Mouse (Mus musculus) cerebellum, postnatal 4 days (tissue): Measurements from ENCODE around the gene Mecr.

Experiments
- DNase-seq, 2 experiments: peaks; one replicate each; pipeline ENCODE4 v3.0.0; 2022; ENCODE audit warnings: low spot score in 2 of 2, mixed read lengths in 1 of 2

Gene Mecr

GRCm38 (mm10) chr4:131890692-131891091, 47.4 kb downstream of the Mecr start:
- DNase-seq, result no peak

GRCm38 (mm10) chr4:131897109-131897508, 53.8 kb downstream of the Mecr start:
- no peak for DNase-seq

DNA sequence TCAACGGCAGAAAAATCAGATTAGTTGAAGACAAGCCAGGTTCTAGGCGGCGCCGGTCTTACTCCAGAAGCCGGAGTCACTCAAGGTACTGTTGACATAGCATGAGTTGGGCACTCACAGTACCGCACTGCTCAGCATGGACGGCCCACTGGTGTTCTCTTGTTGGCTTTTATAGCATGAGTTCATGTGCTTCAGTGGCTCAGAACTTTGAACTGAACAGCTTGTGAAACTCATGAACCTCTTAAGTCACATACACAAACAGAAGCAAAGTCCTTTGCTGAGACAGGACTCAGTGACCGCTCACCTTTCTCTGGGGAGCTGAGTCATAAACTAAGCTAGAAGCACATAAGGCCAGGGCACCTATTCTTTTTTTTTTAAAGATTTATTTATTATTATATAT, 54.5 kb downstream of the Mecr start:
- DNase-seq, result no peak

DNA sequence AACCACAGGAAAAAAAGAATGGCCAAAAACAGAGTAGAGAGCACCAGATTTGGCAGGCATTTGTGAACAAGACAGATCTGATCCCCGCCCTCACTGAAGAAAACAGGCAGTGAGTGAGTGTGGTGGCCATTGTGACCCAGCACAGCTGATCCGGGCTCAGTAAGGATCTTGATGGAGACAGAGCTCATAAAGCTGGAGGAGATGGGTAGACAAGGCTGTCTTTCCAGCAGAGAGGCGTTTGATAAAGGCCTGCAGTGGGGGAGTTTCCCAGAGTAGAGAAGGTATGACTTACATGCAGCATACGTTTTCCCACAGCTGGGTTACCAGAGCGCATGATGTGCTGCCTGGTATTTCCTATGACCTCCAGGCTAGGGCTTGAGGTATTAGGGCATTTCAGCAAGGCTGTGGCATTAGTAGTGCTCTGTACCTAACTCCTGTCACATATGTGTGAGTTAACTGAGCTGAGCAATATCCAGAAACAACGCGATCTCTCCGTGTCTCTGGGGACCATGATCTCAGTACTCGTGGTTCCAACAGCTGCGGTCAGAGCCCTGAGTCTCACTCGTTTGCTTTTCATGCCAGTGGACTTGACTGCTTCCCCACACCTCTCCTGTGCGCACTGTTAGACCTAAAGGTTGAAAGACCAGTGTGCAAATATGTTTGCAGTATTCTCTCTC, 55.4 kb downstream of the Mecr start:
- DNase-seq, result no peak

DNA sequence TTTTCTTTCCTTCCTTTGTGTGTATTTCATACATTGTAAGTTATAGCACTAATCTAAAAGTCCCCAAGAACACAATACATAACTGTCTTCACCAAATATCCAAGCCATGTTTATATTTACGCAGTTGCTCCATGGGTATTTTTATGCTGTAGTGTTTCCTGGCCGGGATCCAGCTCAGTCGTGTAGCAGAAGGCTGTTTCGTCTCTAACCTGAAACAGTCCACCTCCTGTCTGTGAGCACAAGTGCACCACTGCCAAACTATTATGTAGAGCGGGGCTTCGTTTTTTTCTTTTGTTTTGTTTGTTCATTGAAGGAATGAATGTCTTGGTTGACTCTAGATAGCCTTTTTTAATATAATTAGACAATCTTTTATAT, 55.9 kb downstream of the Mecr start:
- no peak for DNase-seq

DNA sequence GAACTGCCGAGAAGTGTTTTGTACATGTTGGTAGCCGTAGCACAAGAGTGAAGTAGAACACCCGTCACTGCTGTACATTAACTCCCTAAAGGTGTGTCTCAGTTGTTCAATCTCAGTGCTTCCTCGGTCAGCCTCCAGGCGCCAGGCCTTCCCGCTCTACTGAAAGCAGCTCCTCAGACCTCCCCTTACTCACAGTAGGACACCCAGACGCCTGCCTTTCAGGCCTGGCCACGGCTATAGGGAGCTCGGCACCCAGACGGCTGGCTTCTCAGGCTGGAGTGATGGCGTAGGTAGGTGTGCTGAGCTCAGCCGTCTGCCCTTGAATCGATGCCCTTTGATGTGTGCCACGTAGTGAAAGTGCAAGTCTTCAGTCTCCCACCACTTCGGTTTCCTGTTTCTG, 57.8 kb downstream of the Mecr start:
- no peak for DNase-seq

DNA sequence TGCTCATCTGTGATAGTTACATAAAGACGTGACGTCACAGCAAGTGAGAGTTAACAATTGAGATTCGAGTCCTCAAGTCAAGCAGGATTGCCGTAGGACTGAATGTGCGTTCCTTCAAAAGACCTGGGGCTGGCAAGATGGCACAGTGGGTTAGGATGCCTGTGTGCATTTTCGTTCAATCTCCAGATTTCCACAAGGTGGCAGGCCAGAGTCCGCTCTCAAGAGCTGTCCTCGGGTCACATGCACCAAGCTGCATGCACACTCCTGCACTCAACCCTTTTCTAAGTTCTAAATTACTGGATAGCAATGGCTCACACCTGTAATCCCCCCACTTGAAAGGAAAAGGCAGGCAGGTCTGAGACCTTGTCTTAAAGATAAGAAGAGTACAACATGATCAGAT, 61.2 kb downstream of the Mecr start:
- peak in 1 of 2 experiments; percentile 59 for DNase-seq

- no peak for DNase-seq
Observed at GRCm38 (mm10) chr4:131906423-131906822, 63.2 kb downstream of the Mecr start.

GRCm38 (mm10) chr4:131907912-131908311, 64.6 kb downstream of the Mecr start:
- no peak for DNase-seq

GRCm38 (mm10) chr4:131910237-131910994, 67.1 kb downstream of the Mecr start:
- DNase-seq, result no peak

DNA sequence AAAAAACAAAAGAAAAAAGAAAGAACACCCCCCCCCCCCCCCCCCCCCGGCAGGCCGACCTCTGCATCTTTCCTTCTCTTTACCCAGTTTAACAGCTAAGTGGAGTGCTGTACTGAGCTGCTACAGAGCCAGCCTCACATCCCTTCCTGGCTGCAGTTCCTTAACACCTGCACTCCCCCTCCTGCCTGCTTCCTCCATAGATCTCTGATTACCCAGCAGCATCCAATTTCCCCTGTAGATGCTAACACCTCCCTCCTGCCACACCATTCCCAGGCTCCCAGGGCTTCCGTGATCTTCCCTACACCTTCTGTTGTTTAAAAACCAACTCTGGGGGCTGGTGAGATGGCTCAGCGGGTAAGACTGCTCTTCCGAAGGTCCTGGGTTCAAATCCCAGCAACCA, 68.3 kb downstream of the Mecr start:
- DNase-seq, result no peak

DNA sequence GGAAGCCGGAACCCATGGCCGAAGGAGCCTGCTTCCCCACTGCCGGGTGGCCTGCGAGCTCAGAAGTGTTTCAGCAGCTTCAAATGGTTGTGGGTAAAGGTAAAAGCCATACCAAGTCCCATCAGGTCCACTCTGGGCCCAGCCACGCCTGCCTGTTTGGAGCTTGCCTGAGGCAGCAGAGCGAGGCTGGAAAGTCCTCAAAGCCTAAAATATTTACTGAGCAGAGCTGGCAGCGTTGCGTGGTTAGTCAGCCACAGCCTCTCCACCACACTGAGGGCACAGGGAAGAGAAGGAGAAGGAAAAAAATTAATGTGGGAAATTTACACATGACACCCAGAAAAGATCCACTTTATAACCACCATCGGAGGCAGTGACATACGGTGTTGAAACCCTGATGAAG, 70.3 kb downstream of the Mecr start:
- no peak for DNase-seq

DNA sequence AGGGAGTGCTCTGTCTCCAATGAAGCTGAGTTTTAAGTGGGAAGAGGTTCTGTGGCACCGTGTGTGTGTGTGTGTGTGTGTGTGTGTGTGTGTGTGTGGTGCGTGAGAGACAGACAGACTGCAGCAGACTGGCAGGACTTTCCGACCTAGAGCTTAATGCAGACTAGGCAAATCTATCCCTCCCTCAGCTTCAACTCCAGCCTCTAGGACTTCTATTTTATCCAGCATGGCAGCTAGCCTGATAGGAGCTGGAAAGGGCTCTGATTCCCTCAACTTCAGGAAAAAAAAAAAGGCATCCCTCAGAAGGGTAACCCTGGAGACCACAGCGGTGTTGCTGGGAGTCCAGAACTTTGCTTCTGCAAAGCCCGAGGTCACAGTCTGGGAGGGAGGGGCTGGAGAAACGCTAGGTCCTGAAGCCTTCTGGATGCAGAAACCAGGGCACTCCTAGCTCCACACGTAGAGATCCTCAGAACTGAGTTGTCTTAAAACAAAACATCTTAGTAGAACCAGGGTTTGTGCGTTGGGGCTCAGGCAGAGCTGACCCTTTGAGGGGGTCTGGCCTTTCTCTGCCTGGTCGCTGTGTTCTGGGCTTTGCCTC, 70.9 kb downstream of the Mecr start:
- DNase-seq, result no peak

- no peak for DNase-seq
Observed at GRCm38 (mm10) chr4:131914891-131915469, 71.7 kb downstream of the Mecr start.

- DNase-seq, result no peak
Observed at GRCm38 (mm10) chr4:131915821-131916328, 72.6 kb downstream of the Mecr start.

DNA sequence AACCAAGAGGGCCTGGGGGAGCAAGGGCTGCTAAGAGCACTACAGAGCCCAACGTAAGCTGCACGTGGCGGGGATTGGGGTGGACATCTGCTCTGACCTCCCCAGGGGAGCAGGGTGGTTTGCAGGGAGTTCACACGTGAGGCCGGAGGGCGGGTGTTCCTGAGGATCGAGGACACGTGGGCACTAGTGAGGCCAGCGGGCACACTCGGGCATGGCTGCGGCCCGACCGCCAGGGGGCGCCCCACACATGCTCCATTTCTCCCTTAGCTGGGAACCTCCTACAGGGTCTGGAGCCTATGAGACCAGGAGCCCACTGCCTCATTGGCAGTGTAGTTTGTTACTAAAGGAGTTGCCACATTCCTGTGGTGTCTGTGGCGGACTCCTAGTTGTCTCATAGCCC, 73.2 kb downstream of the Mecr start:
- DNase-seq, result peak; percentile 59 to 75

DNA sequence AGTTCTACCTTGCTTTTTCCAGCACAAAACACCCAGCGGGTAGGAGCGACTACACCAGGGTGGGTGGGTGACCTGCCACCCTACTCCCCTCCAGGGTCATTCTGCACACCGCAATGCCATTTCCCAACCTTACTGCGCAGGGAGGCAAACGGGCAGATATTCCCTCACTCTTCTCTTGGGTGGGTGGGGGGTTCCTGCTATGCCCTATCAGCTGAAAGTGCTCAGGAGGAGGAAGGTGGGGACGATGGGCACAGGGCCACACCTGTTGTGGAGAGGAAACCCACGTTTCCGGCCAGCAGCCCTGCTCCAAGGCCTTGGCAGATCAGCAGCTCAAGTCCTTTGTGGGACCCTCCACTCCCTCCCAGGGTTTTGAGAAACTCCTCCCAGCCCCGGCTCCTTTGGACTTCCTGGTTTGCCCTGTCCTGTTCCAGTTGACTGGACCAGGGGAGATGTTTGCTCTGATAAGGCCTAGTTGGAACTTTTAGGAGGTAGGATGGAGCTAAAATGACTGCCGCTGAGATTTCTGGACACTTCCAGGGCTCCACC, 73.8 kb downstream of the Mecr start:
- no peak for DNase-seq
